Mouse (Mus musculus) fibroblast of lung, adult 2 months (primary cell): ENCODE measurements around the gene Btbd16.

Experiments used
- DNase-seq: peaks from one replicate; pipeline ENCODE4 v3.0.0-alpha.2; 2011; ENCODE audit warnings: low read depth

Btbd16 gene

DNA sequence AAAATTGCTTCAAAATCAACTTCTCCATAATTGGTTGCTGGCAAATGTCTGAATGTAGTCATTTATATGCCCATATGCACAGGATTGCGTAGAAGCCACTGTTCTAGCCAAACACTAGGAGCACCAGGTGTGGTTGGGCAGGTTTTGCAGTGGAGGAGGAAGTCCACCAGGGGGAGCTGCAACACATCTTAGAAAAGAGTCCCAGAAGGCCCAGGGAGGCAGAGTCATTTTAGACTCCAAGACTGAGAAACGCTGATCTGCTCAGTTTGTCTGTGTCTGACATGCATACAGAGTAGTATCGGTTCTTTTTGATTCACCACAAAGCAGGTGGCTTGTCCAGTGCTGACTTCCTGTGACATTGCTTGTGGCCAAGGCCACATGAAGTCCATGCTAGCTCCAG lies 3.2 kb upstream of the Btbd16 start:
- DNase-seq: peak; percentile 49

DNA sequence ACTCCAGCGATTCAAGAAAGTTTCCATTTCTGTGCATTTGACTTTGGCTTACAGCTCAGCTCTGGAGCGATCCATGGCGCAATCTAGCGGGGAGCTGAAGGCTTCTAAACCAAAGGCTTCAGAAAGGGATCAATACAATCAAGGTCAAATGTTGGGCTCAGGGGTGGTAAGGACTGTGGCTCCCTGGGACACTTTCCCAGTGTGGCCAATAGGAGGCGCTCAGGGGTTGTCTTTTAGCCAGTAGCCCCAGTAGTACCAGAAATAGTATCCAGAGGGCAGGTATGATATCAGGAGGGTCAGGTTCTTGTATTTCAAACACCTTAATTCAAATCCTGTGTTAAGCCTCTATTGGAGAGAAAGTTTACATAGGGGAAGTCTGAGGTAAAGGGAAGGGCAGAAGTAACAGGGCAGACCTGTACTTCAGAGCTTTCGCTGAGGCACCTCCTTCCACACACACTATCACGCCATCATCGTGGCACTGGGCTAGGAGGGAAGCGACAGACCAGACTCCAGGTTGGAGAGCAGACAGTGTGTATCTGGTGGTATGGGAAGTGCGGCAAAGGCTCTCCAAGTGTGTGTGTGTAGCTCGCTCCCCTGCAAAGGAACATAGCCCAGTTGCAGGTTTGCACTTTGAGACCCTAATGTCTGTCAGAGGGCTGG lies 568 bp upstream of the Btbd16 start:
- no peak for DNase-seq

- no peak for DNase-seq
These were observed 7.1 kb downstream of the Btbd16 start for GRCm38 (mm10) chr7:130780866-130781419.

GRCm38 (mm10) chr7:130782501-130783050 lies 8.7 kb downstream of the Btbd16 start:
- peak; percentile 81 for DNase-seq

- no peak for DNase-seq
These were observed 12.2 kb downstream of the Btbd16 start for GRCm38 (mm10) chr7:130785923-130786575.

- DNase-seq: no peak
These were observed 12.8 kb downstream of the Btbd16 start for GRCm38 (mm10) chr7:130786708-130787107.

DNA sequence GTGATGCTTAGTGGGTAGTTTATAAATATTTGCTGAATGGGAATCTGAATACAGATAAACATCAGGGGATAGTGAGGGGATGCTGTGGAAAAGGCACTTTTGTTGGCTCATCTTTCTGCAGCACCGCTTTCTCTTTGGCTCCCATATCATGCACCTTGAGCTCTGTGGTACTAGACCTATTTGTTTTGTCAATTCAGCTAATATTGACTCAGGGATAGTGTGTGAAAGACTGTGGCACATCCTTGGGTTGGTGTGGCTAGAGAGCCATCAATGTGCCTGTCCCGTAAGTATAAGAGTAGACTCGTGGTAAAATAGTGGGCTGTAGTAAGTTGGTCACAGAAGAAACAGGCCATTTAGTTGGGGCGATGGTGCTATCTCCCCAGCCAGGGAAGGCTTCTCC lies 13.7 kb downstream of the Btbd16 start:
- no peak for DNase-seq

- DNase-seq: no peak
These were observed 15.1 kb downstream of the Btbd16 start for GRCm38 (mm10) chr7:130788950-130789349.

DNA sequence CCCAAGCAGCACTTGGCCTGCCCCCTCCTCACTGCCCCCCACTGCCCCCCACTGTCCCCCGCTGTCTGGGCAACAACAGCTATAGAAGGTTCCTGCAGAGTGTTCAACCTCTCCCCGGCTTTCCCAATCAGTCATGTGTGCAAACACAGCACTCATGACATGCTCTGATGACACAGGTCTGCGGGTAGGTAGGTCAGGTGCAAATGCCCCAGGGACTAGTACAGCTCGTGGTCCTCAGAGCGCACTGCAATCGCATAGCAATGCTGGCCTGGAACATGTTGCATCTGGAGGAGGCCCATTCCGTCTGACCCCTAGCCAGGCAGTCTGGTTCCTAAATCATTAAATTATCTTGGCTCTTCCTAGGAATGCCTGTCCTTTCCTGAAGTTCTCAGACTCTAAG lies 15.6 kb downstream of the Btbd16 start:
- no peak for DNase-seq

GRCm38 (mm10) chr7:130793671-130794070 lies 19.8 kb downstream of the Btbd16 start:
- no peak for DNase-seq

GRCm38 (mm10) chr7:130796786-130797185 lies 22.9 kb downstream of the Btbd16 start:
- no peak for DNase-seq

- no peak for DNase-seq
These were observed 23.7 kb downstream of the Btbd16 start for GRCm38 (mm10) chr7:130797524-130797923.

DNA sequence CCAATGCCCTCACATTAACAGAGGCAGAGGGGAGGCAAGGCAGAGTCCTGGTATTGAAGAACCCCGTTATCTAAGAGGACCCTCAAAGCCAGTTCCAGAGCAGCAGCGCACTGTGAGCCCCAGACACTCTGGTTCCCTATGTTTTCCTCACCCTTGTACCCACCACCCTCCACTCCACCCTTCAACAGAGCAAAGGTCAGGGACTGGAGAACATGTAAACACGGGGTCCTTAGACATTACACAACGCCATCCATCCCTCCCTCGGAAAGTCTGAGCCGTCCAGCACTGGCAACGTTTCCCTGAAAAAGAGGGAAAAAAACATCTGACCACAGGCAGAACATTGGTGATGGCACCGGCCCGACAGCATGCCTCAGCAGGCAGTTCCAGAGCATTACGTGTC lies 25.5 kb downstream of the Btbd16 start:
- no peak for DNase-seq

DNA sequence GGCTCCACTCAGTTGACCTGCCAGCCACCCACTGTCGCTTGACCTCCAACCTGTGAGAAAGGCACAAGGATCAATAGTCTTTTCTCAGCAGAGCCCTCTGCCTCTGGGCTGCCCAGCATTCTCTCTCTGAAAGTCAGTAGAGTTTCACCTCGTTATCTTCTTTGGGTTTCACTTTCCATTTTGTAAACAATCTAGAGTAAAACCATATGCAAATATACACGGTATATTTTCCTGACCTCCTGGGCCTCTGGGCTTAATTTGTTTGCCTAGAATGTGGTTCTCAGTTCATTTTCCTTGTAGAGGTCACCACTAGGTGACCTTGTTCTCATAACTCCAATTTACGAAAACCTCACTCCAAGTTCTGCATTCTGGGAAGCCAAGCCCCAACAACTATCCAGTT lies 26.8 kb downstream of the Btbd16 start:
- DNase-seq: no peak

- no peak for DNase-seq
These were observed 27.9 kb downstream of the Btbd16 start for GRCm38 (mm10) chr7:130801811-130802210.

DNA sequence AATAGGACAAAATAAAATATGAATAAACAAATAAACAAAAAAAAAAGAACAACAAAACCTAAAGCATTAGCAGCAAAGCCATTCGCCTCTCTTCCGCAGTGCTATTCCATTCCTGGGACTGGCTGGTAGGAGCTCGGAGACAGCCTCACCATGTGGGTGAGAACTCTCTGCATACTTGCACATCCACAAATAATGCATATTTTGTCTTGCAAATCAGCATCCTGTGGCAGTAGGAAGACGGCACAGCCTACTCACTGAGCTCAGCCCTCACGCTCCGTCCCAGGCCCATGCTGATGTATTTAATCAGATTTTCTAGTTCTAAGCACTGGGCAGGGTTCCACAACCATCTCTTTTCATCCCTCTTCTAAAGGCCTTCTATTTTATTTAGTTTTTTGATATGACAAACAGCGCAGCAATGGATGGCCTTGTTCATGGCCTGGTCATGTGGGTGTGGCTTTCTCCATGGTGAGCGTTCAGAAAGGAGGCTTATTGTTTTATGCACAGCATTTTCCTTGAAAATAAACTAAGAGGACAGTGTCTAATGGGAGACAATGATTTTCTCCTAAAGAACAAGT lies 29.5 kb downstream of the Btbd16 start:
- DNase-seq: no peak

DNA sequence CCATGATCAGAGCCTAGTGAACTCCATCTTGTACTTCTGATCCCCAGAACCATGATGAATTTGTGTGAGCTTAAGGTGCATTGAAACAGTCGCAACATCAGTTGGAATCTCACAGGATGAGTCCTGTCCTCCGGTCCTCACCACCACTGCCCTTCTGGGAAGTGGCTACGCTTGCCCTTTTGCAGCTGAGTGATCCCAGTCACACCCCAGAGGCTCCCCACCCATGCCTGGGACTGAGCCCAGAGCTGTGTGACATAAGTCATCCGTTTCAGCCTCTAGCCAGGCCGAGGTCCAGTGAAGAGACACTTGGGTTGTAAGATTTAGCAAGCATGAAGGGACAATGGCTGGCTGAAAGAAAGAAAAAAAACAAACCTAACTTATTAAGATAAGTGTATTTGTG lies 31.1 kb downstream of the Btbd16 start:
- DNase-seq: no peak

GRCm38 (mm10) chr7:130807749-130808148 lies 33.9 kb downstream of the Btbd16 start:
- DNase-seq: peak; percentile 88

DNA sequence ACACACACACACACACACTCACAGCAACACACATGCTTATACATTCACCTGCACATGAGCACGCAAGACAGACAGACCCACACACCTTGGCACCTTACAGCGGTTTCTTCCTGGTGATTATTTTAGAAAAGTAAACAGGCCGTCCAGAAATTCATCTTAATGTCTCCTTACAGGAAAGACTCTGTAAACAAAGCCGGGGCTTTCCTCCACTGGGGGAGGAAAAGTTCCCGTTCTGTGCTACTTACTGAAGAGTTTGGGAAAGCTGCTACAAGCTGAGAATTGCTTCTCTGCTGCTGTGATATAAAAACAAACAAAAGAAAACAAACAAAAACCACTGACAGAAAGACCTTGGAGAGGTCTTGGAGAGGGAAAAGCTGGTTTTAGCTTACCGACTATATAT lies 34.8 kb downstream of the Btbd16 start:
- no peak for DNase-seq

- DNase-seq: no peak
These were observed 36.4 kb downstream of the Btbd16 start for GRCm38 (mm10) chr7:130810238-130810637.

GRCm38 (mm10) chr7:130812407-130812806 lies 38.5 kb downstream of the Btbd16 start:
- no peak for DNase-seq

GRCm38 (mm10) chr7:130815601-130816000 lies 41.7 kb downstream of the Btbd16 start:
- no peak for DNase-seq

DNA sequence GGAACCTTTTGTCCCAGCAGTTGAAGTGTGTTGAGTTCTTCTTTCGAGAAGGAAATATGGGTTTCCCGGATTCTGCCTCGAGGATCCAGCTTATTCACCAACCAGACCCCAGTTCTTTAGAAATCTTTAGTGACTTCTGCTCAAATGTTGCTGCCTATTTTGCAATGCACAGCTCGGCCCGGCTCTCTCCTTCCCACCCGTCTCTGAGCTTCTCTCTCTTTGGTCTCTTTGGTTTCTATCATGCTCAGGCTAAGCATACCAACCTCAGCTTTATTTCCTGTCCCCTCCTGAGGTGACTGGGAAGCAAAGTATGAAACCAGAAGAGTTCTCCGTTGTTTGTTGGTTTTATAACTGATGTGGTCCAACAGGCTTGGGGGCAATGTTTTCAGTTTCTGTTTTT lies 42.4 kb downstream of the Btbd16 start:
- DNase-seq: no peak
